Mouse (Mus musculus): ENCODE results near the gene Msi1.

GRCm38 (mm10) chr5:115474174-115474828, 44.9 kb downstream of the Msi1 start:
- TF ChIP-seq GATA1 (IDR thresholded peaks at IDR 0.05; ENCODE audit: low read length) = no peak
- TF ChIP-seq TAL1 (IDR thresholded peaks at IDR 0.05; ENCODE audit: low read length) = no peak
